Mouse (Mus musculus): ENCODE measurements around the gene Mdm2.

The Mdm2 gene

GRCm38 (mm10) chr10:117749050-117749686, 38.6 kb upstream of the Mdm2 start:
- in situ Hi-C loops (cut with MboI; ENCODE audit: unreplicated experiment in 2 of 2) = loop anchor here (25.0 kb wide), 3 partner anchors 238 to 788 kb away; no protein-coding TSS in a partner anchor

GRCm38 (mm10) chr10:117748276-117749049, 37.9 kb upstream of the Mdm2 start:
- in situ Hi-C loops (cut with MboI; ENCODE audit: unreplicated experiment in 2 of 2) = loop anchor here (25.0 kb wide), 3 partner anchors 239 to 789 kb away; no protein-coding TSS in a partner anchor

- in situ Hi-C loops (cut with MboI; ENCODE audit: unreplicated experiment in 2 of 2) = loop anchor here (25.0 kb wide), 3 partner anchors 240 to 790 kb away; no protein-coding TSS in a partner anchor
Measured at GRCm38 (mm10) chr10:117747711-117748110, 37.2 kb upstream of the Mdm2 start.

GRCm38 (mm10) chr10:117746297-117746883, 35.8 kb upstream of the Mdm2 start, which contains the start of gene Slc35e3:
TSS of gene Slc35e3 (minus strand) at chr10:117746365.
- in situ Hi-C loops (cut with MboI; ENCODE audit: unreplicated experiment in 2 of 2) = loop anchor here (25.0 kb wide), 3 partner anchors 241 to 791 kb away; no protein-coding TSS in a partner anchor

- in situ Hi-C loops (cut with MboI; ENCODE audit: unreplicated experiment in 2 of 2) = loop anchor here (25.0 kb wide), 3 partner anchors 242 to 792 kb away; no protein-coding TSS in a partner anchor
Measured at GRCm38 (mm10) chr10:117745570-117746296, 35.2 kb upstream of the Mdm2 start.

DNA sequence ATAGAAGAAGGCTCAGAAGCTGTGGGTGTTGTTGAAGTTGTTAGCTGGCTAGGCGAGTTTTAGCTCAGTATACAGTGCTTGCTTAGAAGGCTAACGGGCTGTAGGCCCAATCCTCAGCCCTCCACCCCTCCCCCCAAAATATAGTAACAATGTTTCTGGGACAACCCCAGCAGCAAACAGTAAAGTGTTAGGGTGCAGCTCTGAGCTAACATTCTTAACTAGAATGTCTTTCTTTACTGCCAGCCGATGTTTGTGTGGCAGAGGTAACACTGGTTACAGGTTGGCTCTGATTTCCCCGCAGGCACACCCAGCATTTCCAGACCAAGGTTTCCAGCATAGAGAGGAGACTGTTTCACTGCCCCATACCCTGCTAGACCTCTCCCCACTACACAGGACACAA, 33.4 kb upstream of the Mdm2 start:
- in situ Hi-C loops (cut with MboI; ENCODE audit: unreplicated experiment in 2 of 2) = loop anchor here (25.0 kb wide), 3 partner anchors 243 to 793 kb away; no protein-coding TSS in a partner anchor

DNA sequence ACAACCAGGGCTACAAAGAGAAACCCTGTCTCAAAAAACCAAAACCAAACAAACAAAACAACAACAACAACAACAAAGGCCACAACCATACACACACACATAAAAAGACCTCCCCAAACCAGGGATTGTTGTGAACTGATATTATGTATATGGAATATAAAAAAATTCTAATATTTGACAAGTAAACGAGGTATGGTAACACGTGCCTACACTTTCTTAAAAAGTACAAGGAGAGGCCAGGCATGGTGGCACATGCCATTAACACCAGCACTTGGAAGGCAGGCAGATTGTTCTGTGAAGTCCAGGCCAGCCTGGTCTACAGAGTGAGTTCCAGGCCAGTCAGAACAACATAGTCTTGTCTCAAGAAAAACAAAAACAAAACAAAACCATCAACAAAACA, 32.6 kb upstream of the Mdm2 start:
- in situ Hi-C loops (cut with MboI; ENCODE audit: unreplicated experiment in 2 of 2) = loop anchor here (25.0 kb wide), 3 partner anchors 244 to 794 kb away; no protein-coding TSS in a partner anchor

GRCm38 (mm10) chr10:117742618-117743017, 32.1 kb upstream of the Mdm2 start:
- in situ Hi-C loops (cut with MboI; ENCODE audit: unreplicated experiment in 2 of 2) = loop anchor here (25.0 kb wide), 3 partner anchors 245 to 795 kb away; no protein-coding TSS in a partner anchor

GRCm38 (mm10) chr10:117741698-117742475, 31.3 kb upstream of the Mdm2 start:
- in situ Hi-C loops (cut with MboI; ENCODE audit: unreplicated experiment in 2 of 2) = loop anchor here (25.0 kb wide), 3 partner anchors 245 to 795 kb away; no protein-coding TSS in a partner anchor

DNA sequence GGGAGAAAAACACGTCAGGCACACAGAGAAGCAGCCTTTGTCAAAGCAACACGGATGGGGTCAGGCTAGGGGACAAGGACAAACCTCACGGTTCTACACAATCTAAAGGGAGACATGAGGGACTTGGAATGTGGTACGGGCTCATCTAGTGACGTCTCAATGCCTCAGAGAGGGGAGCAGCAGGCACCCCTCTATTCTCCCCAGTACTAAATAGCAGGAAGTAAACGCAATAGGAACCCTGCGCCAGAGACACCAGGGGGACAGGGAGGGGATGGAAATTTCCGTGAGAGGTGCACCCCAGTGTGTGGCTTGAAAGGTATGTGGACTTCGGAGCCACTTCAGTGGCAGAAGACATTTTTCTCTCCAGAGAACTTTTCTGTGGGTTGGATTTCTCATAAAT, 30.4 kb upstream of the Mdm2 start:
- in situ Hi-C loops (cut with MboI; ENCODE audit: unreplicated experiment in 2 of 2) = loop anchor here (25.0 kb wide), 3 partner anchors 246 to 796 kb away; no protein-coding TSS in a partner anchor

DNA sequence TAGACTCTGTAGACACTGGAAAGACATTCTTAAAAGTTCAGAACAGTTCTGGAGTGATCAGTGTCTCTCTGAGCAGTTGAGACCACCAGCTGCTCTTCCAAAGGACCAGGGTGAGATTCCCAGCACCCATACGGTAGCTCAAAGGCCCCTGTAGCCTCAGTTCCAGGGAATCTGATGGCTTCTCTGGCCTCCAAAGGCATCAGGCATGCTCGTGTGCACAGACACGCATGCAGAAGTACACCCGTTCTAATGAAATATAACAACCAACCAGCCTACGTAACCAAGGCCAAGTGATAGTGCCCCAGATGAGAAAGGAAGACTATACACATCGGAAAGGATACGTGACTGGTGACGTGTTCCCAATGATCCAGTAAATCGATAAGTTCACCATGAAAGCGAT, 29.6 kb upstream of the Mdm2 start:
- in situ Hi-C loops (cut with MboI; ENCODE audit: unreplicated experiment in 2 of 2) = loop anchor here (25.0 kb wide), 3 partner anchors 247 to 797 kb away; no protein-coding TSS in a partner anchor

DNA sequence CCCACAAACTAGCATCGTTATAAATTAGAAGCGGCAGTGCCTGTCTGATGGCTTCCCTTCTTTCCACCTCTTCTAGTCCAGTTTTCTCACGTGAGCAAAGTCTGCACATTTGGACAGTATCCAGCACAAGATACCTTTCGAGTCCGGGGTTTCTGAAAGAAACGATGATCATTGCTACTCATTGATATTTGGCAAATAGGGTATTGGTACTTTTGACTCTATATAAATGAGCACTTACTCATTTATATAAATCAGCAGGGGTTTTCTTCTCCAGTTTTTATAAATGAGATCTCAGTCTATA, 29.0 kb upstream of the Mdm2 start:
- in situ Hi-C loops (cut with MboI; ENCODE audit: unreplicated experiment in 2 of 2) = loop anchor here (10.0 to 25.0 kb wide), 4 partner anchors 248 to 798 kb away; no protein-coding TSS in a partner anchor

GRCm38 (mm10) chr10:117738928-117739647, 28.5 kb upstream of the Mdm2 start:
- in situ Hi-C loops (cut with MboI; ENCODE audit: unreplicated experiment in 2 of 2) = loop anchor here (10.0 to 25.0 kb wide), 4 partner anchors 248 to 798 kb away; no protein-coding TSS in a partner anchor

DNA sequence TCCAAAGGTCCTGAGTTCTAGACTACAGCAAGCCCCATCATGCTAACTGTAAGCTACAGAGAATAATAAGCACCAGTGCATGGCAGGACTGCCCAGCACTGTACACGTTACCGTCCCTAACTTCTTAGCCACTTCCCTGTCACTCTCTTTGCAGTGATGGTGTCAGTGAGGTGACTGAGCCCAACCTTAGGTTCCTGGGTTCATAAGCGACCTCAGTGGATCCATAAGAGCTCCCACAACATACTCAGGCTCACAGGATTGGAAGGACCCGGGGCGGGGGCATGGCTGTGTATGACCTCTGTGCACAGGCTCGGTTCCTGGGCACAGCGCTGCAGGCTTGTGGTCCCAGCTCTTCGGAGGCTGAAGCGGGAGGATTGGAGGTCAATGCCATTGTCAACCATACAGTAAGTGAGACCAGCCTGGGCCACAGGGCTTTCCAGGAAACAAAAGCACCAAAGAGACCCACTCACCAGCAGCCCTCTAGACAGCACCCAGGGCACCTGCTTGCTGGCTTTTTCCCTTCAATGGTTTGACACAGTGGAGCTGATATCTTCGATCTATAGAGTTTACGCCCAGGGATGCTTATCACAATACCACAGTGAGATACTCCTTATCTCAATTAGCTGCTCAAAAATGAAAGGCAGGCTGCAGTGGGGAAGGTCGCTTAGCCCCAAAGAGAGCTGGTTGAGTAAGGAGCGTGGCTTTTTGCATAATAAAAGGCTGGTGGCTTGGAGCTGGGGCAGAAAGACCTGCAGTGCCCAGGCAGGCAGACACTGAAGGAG, 27.8 kb upstream of the Mdm2 start:
- in situ Hi-C loops (cut with MboI; ENCODE audit: unreplicated experiment in 2 of 2) = loop anchor here (10.0 to 25.0 kb wide), 4 partner anchors 249 to 799 kb away; no protein-coding TSS in a partner anchor

GRCm38 (mm10) chr10:117737498-117737897, 26.9 kb upstream of the Mdm2 start:
- in situ Hi-C loops (cut with MboI; ENCODE audit: unreplicated experiment in 2 of 2) = loop anchor here (10.0 to 25.0 kb wide), 4 partner anchors 250 to 800 kb away; no protein-coding TSS in a partner anchor

DNA sequence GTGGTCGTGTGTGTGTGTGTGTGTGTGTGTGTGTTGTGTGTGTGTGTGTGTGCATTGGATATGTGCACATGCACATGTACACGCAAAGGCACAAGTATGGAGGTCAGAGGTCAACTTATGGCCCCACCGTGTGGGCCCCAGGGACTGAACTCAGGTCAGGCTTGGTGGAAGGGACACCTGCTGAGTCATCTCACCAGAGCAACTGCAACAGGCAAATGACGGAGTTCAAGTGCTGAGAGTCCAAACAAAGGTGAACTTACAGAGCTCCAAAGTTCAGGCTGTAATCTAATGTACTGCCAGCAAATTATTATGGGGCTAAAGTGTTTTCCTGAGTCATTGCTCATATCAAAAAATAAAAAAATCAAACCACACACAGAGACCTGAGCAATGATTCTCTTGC, 26.5 kb upstream of the Mdm2 start:
- in situ Hi-C loops (cut with MboI; ENCODE audit: unreplicated experiment in 2 of 2) = loop anchor here (10.0 to 25.0 kb wide), 4 partner anchors 250 to 800 kb away; no protein-coding TSS in a partner anchor

- in situ Hi-C loops (cut with MboI; ENCODE audit: unreplicated experiment in 2 of 2) = loop anchor here (10.0 to 25.0 kb wide), 4 partner anchors 251 to 801 kb away; no protein-coding TSS in a partner anchor
Measured at GRCm38 (mm10) chr10:117736573-117736972, 26.0 kb upstream of the Mdm2 start.

Data from v-Abl transformed pro-B cells (cell line).